Mouse (Mus musculus) thymus, postnatal 4 days (tissue): ENCODE results near the gene Ecsit.
A peak's percentile ranks its signal among the peaks of the same experiment; 100 is the strongest.
"Not testable (repeated sequence)": the region's sequence is repeated elsewhere in the genome, so short reads cannot be mapped to it uniquely, and the experiment has no call there.

Source experiments
- DNase-seq: peaks from one replicate; pipeline ENCODE4 v3.0.0; 2021

The Ecsit gene

GRCm38 (mm10) chr9:22089281-22089680 lies 4.0 kb upstream of the Ecsit start:
- no peak for DNase-seq

GRCm38 (mm10) chr9:22087034-22087618 lies 1.9 kb upstream of the Ecsit start:
- no peak for DNase-seq

- DNase-seq: no peak
These were observed 774 bp upstream of the Ecsit start for GRCm38 (mm10) chr9:22086012-22086411.

- DNase-seq: no peak
These were observed 594 bp downstream of the Ecsit start for GRCm38 (mm10) chr9:22084667-22085021.

GRCm38 (mm10) chr9:22076223-22076622 lies 9.0 kb downstream of the Ecsit start:
- DNase-seq: no peak

GRCm38 (mm10) chr9:22075778-22076177 lies 9.5 kb downstream of the Ecsit start:
- DNase-seq: not testable (repeated sequence)

- no peak for DNase-seq
These were observed 13.0 kb downstream of the Ecsit start for GRCm38 (mm10) chr9:22072276-22072675.

- peak; percentile 98 for DNase-seq
These were observed 14.3 kb downstream of the Ecsit start, which contains the start of the genes Gm49318 and Zfp653 for GRCm38 (mm10) chr9:22070791-22071573. Gm49318 (minus strand) TSS chr9:22071259. Zfp653 (minus strand) TSS chr9:22071376.

- no peak for DNase-seq
These were observed 15.2 kb downstream of the Ecsit start for GRCm38 (mm10) chr9:22069881-22070553.

- DNase-seq: no peak
These were observed 18.0 kb downstream of the Ecsit start for GRCm38 (mm10) chr9:22067195-22067594.

GRCm38 (mm10) chr9:22066433-22066832 lies 18.8 kb downstream of the Ecsit start:
- DNase-seq: peak; percentile 84

GRCm38 (mm10) chr9:22065642-22066041 lies 19.6 kb downstream of the Ecsit start:
- no peak for DNase-seq

GRCm38 (mm10) chr9:22064341-22064740 lies 20.9 kb downstream of the Ecsit start:
- no peak for DNase-seq

- DNase-seq: no peak
These were observed 23.9 kb downstream of the Ecsit start for GRCm38 (mm10) chr9:22061339-22061738.

- no peak for DNase-seq
These were observed 27.2 kb downstream of the Ecsit start for GRCm38 (mm10) chr9:22058011-22058424.

- DNase-seq: no peak
These were observed 28.2 kb downstream of the Ecsit start for GRCm38 (mm10) chr9:22057031-22057517.

- no peak for DNase-seq
These were observed 28.8 kb downstream of the Ecsit start for GRCm38 (mm10) chr9:22056303-22056910.

- no peak for DNase-seq
These were observed 29.5 kb downstream of the Ecsit start for GRCm38 (mm10) chr9:22055713-22056112.

GRCm38 (mm10) chr9:22054411-22055076 lies 30.7 kb downstream of the Ecsit start:
- DNase-seq: peak; percentile 89

- no peak for DNase-seq
These were observed 31.6 kb downstream of the Ecsit start for GRCm38 (mm10) chr9:22053657-22054056.

GRCm38 (mm10) chr9:22051958-22052254 lies 33.3 kb downstream of the Ecsit start, which contains the start of gene Elavl3:
Elavl3 (minus strand) TSS chr9:22052023.
- peak; percentile 74 for DNase-seq

GRCm38 (mm10) chr9:22051161-22051957 lies 33.9 kb downstream of the Ecsit start:
- peak; percentile 51 for DNase-seq
